Mouse (Mus musculus) brain, embryonic 18.5 days (tissue): Measurements from ENCODE around the gene Plekhj1.

Experiments
- DNase-seq: peaks from one replicate; pipeline ENCODE4 v3.0.0-alpha.2; 2012; ENCODE audit warnings: low read depth, low spot score

Gene Plekhj1

DNA sequence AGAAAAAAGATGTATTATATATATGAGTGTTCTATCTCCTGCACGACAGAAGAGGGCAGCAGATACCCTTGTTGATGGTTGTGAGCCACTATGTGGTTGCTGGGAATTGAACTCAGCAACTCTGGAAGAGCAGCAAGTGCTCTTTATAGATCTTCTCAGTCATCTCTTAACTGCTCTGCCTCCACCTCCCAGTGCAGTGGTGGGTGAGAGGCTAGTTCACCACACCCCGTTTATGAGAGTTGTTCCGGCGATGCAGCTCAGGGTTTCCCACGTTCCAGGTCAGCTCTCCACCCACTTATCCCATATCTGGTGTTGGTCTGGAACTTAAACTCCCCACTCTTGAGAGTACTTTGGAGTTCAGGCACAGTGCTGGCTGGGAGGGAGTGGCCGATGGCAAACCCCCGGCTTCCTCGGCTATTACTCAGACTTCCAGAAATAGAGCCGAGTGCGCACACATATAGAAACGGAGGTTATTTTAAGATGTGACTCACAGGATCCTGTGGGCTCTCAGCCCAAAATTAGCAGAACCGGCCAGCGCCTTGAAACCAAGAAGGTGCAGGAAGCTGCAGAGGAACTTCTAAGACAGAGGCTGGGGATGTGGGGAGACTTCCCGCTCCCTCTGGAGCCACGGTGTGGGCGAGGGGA lies 47.1 kb downstream of the Plekhj1 start:
- DNase-seq, result no peak

DNA sequence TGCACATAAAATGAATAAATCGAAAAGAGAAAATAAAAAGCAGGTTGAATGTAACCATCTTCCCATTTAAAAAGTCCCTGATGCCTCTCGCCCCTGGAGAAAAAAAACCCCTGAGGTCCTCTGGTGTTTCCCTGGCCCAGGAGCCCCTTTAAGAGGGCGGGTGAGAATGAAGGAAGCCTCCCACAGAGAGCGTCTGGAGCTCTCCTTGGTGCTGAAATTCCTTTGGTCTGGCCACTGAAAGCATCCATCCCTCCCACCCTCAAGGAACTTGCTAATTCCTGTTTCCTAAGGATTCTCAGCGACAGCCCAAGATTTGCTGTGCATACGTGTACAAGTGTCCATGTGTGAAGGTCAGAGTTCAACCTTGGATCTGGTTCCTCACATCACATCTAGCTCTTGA lies 49.8 kb downstream of the Plekhj1 start:
- no peak for DNase-seq

DNA sequence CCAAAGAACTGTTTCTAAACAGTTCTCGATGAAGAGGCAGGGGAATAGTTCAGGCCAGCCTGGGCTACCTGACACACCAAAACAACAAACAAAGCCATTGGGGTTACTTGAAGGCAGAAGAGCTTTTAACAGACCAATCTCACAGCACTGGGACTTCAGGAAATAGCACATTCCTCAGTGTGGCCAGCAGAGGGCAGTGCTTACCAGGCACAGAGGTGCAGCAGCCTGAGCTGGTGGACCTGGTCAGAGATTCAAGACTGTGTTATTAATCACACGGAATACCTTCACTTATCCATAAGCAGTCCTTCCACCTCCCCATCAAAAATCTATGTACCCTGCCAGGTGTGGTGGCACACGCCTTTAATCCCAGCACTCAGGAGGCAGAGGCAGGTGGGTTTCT lies 51.0 kb downstream of the Plekhj1 start:
- peak; percentile 43 for DNase-seq
